Mouse (Mus musculus) forebrain, embryonic 13.5 days (tissue): ENCODE data around the gene Tmem8. TPM values are rescaled to one million over a fixed set of nuclear protein-coding genes. Genes with fewer than 3 reads are reported as not detected.
"Not testable (repeated sequence)": the region's sequence is repeated elsewhere in the genome, so short reads cannot be mapped to it uniquely, and the experiment has no call there.

Experiments
- ATAC-seq: fragments of 200-750 bp; cut with Nextera tagmentation; 2 replicates; pipeline ENCODE4 v1.8.0; 2017
- H3K27ac ChIP-seq: fragments of 300-500 bp; sonication (generic); 2 replicates; pipeline ENCODE4 v1.5.1; 2015; ENCODE audit warnings: inconsistent platforms, mild to moderate bottlenecking, moderate library complexity
- H3K27me3 ChIP-seq: fragments of 300-500 bp; sonication (generic); 2 replicates; pipeline ENCODE4 v1.6.1; 2015; ENCODE audit warnings: mild to moderate bottlenecking, inconsistent platforms
- H3K36me3 ChIP-seq: fragments of 300-500 bp; sonication (generic); 2 replicates; pipeline ENCODE4 v1.6.1; 2015; ENCODE audit warnings: mild to moderate bottlenecking, inconsistent platforms; ENCODE audit not compliant: poor library complexity, severe bottlenecking
- H3K4me1 ChIP-seq: fragments of 300-500 bp; sonication (generic); 2 replicates; pipeline ENCODE4 v1.6.1; 2015; ENCODE audit warnings: inconsistent platforms
- H3K4me2 ChIP-seq: fragments of 300-500 bp; sonication (generic); 2 replicates; pipeline ENCODE4 v1.6.1; 2015; ENCODE audit warnings: inconsistent platforms, mild to moderate bottlenecking, moderate library complexity
- H3K4me3 ChIP-seq: fragments of 300-500 bp; sonication (generic); 2 replicates; pipeline ENCODE4 v1.5.1; 2015; ENCODE audit warnings: mild to moderate bottlenecking, inconsistent platforms
- H3K9ac ChIP-seq: fragments of 300-500 bp; sonication (generic); 2 replicates; pipeline ENCODE4 v1.6.1; 2015; ENCODE audit warnings: mild to moderate bottlenecking, inconsistent platforms
- H3K9me3 ChIP-seq: fragments of 300-500 bp; sonication (generic); replicated peaks from 2 replicates; pipeline ENCODE4 v1.6.1; 2016; ENCODE audit warnings: inconsistent platforms
- WGBS: fragments of 180-500 bp; shearing (Covaris S2); methylation state at CpG from one replicate; pipeline ENCODE4 v1.1.7; 2015; 5-methylcytosine and 5-hydroxymethylcytosine counted together
- polyA plus RNA-seq: library from polyadenylated mRNA; unstranded; fragments of >200 nt; fragmentation: Nextera tagmentation; extraction: Ambion mirVana; gene quantifications from 2 replicates; pipeline ENCODE4 v1.2.1, GENCODE M21; 2015

Tmem8 gene
- polyA plus RNA-seq, 1 experiment from 2014 or later: 1.5 TPM

DNA sequence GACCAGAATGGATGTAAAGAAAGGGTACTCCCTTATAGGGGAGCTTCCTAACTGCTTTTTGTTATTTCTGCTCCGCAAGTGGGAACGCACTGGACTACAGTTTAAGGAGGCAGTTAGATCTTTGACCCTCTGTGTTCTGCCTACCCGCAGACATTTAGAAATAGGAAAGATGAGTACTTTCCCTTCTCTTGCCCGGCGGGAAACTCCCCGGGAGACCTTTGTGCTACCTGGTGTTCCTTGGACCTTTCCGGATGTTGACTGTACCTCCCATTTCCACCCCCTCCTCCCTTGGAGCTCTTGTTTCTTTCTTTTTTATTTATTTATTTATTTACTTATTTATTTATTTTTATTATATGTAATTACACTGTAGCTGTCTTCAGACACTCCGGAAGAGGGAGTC is 962 bp downstream of the Tmem8 start:
- ATAC-seq: 0 out of 2 replicates have a peak, but pooled peaks have one; percentile 5
- H3K4me3 ChIP-seq: peak overlapping the region; percentile 82
- no peak overlapping the region for H3K27ac ChIP-seq
- H3K36me3 ChIP-seq: no peaks in the 10 kb centered on the region
- peak overlapping the region; percentile 95 for H3K4me2 ChIP-seq
- peaks cover 74% of the 10 kb centered on the region for H3K27me3 ChIP-seq
- peak overlapping the region; percentile 85 for H3K9ac ChIP-seq
- no peaks in the 10 kb centered on the region for H3K9me3 ChIP-seq
- H3K4me1 ChIP-seq: peaks cover 19% of the 10 kb centered on the region
- WGBS: 12% methylated on average over 8 of the region's 8 CpGs

- 71% methylated on average over 7 of the region's 7 CpGs for WGBS
- not testable (repeated sequence) for H3K27ac ChIP-seq, H3K4me2 ChIP-seq, ATAC-seq, H3K4me3 ChIP-seq, H3K9ac ChIP-seq, H3K36me3 ChIP-seq, H3K9me3 ChIP-seq
- peaks cover 19% of the 10 kb centered on the region for H3K4me1 ChIP-seq
- H3K27me3 ChIP-seq: peaks cover 78% of the 10 kb centered on the region
Measured at GRCm38 (mm10) chr17:26114461-26114860, 1.4 kb downstream of the Tmem8 start.

DNA sequence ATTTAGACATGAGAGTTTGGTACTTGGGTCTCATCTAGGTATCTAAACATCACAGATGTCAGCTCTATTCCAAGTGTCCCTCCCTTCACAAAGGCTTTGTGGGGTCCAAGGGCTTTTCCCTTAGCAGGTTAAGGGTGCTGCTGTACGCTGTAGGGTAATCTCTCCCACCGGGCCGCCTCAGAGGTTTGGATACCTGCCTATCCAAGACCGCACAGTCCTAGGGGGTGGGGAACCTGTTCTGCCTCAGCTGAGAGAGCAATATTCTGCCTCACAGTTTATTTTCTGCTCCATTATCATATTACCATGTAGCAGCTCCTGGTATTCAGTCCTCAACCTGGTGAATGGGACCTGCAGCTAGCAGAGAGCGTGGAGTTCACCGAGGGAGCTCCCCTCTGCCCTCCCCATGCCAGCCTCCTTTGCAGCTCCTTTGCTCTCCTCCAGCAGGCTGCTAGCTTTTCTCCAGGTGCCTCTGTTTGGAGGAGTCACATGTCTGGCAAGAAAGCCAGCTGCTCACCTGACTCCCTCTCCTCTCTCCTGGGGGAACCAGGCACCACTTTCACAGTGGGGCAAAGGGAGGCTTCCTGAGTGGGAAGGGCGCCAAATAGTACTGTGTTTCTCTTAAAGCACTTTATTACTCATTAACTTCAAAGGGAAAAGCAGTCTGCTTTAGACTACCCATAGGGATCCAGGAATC is 2.3 kb downstream of the Tmem8 start:
- peaks cover 80% of the 10 kb centered on the region for H3K27me3 ChIP-seq
- no peak overlapping the region for H3K4me3 ChIP-seq
- H3K9me3 ChIP-seq: no peaks in the 10 kb centered on the region
- 86% methylated on average over 7 of the region's 7 CpGs for WGBS
- H3K4me1 ChIP-seq: peaks cover 19% of the 10 kb centered on the region
- no peak overlapping the region for H3K9ac ChIP-seq
- no peaks in the 10 kb centered on the region for H3K36me3 ChIP-seq
- no peak overlapping the region for H3K27ac ChIP-seq
- ATAC-seq: no peak
- no peak overlapping the region for H3K4me2 ChIP-seq

GRCm38 (mm10) chr17:26115956-26116487 is 2.9 kb downstream of the Tmem8 start:
- peaks cover 14% of the 10 kb centered on the region for H3K4me1 ChIP-seq
- no peak for ATAC-seq
- peaks cover 74% of the 10 kb centered on the region for H3K27me3 ChIP-seq
- 63% methylated on average over 3 of the region's 3 CpGs for WGBS
- no peaks in the 10 kb centered on the region for H3K9me3 ChIP-seq
- H3K9ac ChIP-seq: no peak overlapping the region
- no peak overlapping the region for H3K4me3 ChIP-seq
- H3K27ac ChIP-seq: no peak overlapping the region
- H3K4me2 ChIP-seq: no peak overlapping the region
- H3K36me3 ChIP-seq: no peaks in the 10 kb centered on the region

DNA sequence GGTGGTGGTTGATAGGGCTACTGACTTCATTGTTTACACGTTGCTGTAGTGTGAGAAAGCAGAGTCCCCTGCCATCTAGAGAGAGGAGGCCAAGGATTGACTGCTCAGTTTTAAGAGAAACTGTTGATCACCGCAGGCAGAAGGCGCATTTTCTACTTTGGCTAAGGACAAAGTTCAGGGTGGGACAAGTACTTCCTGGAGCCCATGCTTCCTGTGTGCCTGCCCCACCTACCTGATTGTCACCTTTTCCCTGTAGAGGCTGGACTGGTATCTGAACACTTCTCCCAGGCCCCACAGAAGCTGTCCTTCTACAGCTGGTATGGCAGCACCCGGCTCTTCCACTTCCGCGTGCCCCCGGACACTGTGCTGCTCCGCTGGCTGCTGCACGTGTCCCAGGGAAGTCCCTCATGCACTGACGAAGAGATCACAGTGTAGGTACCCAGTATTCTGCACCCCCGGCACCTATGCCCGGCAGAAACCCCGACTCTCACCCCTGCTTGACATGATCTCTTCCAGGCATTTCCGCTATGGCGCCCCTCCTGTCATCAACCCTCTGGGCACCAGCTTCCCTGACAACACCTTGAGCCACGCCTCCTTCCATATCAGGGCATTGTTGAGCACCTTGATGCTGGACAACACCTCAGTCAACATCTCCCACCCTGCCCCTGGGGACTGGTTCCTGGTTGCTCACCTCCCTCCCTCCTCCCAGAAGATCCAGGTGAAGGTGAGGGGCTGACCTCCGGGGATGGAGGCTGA is 3.6 kb downstream of the Tmem8 start:
- 88% methylated on average over 17 of the region's 17 CpGs for WGBS
- Histone ChIP-seq H3K4me2 (no peak overlapping the region), H3K4me3 (no peak overlapping the region), H3K36me3 (no peaks in the 10 kb centered on the region), H3K27me3 (peaks cover 68% of the 10 kb centered on the region), H3K9me3 (no peaks in the 10 kb centered on the region), H3K4me1 (peaks cover 9% of the 10 kb centered on the region), H3K9ac (no peak overlapping the region), H3K27ac (no peak overlapping the region)
- ATAC-seq: no peak

DNA sequence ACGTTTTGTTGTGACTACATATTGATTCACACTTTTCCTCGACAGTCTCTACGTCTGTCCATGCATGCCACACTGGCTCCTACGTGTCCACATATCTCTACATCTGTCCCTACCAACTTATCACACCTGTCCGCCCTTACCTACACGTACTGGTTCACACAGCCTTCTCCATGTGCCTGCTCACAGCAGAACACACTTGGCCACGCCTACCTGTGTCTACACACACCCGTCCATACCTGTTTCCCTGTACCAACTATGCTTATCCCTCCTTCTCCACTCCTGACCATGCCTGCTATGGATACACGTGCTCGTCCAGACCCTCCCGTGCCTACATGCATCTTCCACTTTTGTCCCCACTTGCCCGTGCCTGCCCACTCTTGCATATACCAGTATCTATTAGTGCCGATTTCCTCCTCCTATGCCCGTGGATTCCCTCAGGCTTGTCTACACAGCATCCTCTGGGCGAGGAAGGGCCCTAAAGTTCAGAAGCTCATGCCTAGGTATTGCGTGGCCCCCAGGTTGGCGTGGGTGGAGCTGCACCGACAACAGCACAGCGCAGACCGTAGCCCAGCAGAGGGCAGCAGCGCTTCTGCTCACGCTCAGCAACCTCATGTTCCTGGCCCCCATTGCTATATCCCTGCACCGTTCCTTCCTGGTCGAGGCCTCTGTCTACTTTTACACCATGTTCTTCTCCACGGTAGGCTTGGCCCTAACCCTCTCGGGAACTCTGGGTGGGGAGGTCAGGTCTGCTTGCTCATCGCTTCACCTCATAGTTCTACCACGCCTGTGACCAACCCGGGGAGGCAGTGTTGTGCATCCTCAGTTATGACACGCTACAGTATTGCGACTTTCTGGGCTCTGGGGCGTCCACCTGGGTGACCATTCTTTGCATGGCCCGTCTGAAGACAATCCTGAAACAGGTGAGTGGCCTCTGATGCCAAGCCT is 6.9 kb downstream of the Tmem8 start:
- 48% methylated on average over 33 of the region's 33 CpGs for WGBS
- Histone ChIP-seq H3K27ac (no peak overlapping the region), H3K27me3 (peaks cover 45% of the 10 kb centered on the region)

DNA sequence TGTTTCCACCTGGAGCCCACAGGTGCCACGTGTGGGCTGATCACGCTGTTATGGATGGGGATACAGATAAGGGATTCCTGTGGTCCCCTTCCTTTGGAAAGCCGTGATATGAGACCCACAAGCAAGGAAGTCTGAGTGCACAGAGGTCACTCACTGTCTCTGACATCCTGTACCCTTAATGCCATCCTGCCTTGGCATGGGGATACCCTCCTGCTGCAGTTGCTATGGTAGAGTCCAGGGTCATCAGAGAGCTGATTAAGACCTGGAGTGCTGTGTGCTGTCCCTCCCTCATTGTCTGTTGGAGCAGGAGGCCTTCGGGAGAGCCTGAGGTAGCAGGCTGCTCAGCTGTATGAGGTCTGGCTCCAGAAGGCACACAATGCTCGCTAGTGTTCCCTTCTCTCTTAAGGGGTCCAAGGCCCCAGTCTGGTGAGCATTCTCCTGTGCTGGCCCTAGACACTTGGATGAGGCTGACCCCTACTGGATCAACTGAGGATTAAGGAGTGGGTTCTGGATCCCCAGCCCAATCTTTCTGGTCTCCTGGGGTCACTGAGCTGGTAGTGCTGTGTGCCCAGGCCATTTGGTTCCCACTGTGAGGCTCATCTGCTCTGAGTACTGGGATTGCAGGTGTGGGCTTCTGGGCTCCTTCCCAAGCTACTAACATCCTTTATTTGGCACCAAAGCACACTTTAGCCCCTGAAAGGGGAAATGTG is 9.5 kb downstream of the Tmem8 start:
- no peak overlapping the region for H3K27ac ChIP-seq
- H3K4me1 ChIP-seq: peaks cover 22% of the 10 kb centered on the region
- 0 out of 2 replicates have a peak, but pooled peaks have one; percentile 16 for ATAC-seq
- H3K27me3 ChIP-seq: peaks cover 21% of the 10 kb centered on the region
- H3K9me3 ChIP-seq: no peaks in the 10 kb centered on the region
- peaks cover 26% of the 10 kb centered on the region for H3K36me3 ChIP-seq
- 62% methylated on average over 5 of the region's 5 CpGs for WGBS
- H3K4me3 ChIP-seq: no peak overlapping the region
- no peak overlapping the region for H3K9ac ChIP-seq
- H3K4me2 ChIP-seq: no peak overlapping the region

More for the DNA sequence above, 6.9 kb downstream of the Tmem8 start:
- ATAC-seq: peak; percentile 20; the same call in 1 of the 2 replicates
- Histone ChIP-seq H3K4me3 (no peak overlapping the region), H3K4me2 (no peak overlapping the region), H3K36me3 (peaks cover under 1% of the 10 kb centered on the region; the same call in 1 of the 2 replicates), H3K9ac (no peak overlapping the region), H3K9me3 (no peaks in the 10 kb centered on the region), H3K4me1 (peaks cover 19% of the 10 kb centered on the region)

GRCm38 (mm10) chr17:26123267-26123684 is 10.2 kb downstream of the Tmem8 start, which contains the start of gene Mrpl28:
Gene Mrpl28 (plus strand): TSS chr17:26123500.
- ATAC-seq: peak; percentile 94
- Histone ChIP-seq H3K4me3 (peak within 1 kb of the TSS; percentile 92), H3K4me2 (peak within 1 kb of the TSS; percentile 80), H3K27ac (no peak within 1 kb of the TSS), H3K9ac (peak within 1 kb of the TSS; percentile 90), H3K9me3 (no peaks in the 10 kb centered on the region), H3K27me3 (peaks cover 15% of the 10 kb centered on the region), H3K4me1 (peaks cover 22% of the 10 kb centered on the region), H3K36me3 (peaks cover 33% of the 10 kb centered on the region)
- WGBS: under 1% methylated on average over 32 of the region's 32 CpGs

GRCm38 (mm10) chr17:26124560-26124959 is 11.5 kb downstream of the Tmem8 start:
- no peak for ATAC-seq
- peaks cover 22% of the 10 kb centered on the region for H3K4me1 ChIP-seq
- H3K4me3 ChIP-seq: peak overlapping the region; percentile 92
- peaks cover 46% of the 10 kb centered on the region for H3K36me3 ChIP-seq
- H3K27ac ChIP-seq: no peak overlapping the region
- H3K27me3 ChIP-seq: peaks cover 5% of the 10 kb centered on the region; the same call in 1 of the 2 replicates
- 91% methylated on average over 7 of the region's 7 CpGs for WGBS
- H3K4me2 ChIP-seq: peak overlapping the region; percentile 80
- H3K9me3 ChIP-seq: no peaks in the 10 kb centered on the region
- H3K9ac ChIP-seq: peak overlapping the region; percentile 90

- no peaks in the 10 kb centered on the region for H3K9me3 ChIP-seq
- H3K27ac ChIP-seq: no peak overlapping the region
- H3K9ac ChIP-seq: no peak overlapping the region
- 0 out of 2 replicates have a peak overlapping the region, but pooled peaks have one; percentile 80 for H3K4me2 ChIP-seq
- H3K36me3 ChIP-seq: peaks cover 53% of the 10 kb centered on the region
- 88% methylated on average over 10 of the region's 10 CpGs for WGBS
- peaks cover 22% of the 10 kb centered on the region for H3K4me1 ChIP-seq
- no peaks in the 10 kb centered on the region for H3K27me3 ChIP-seq
- ATAC-seq: no peak
- no peak overlapping the region for H3K4me3 ChIP-seq
Measured at GRCm38 (mm10) chr17:26125226-26125625, 12.1 kb downstream of the Tmem8 start.
